Mouse (Mus musculus) heart, postnatal 36 days (tissue): ENCODE measurements around the gene Crim1. TPM values are rescaled to one million over a fixed set of nuclear protein-coding genes. Genes with fewer than 3 reads are reported as not detected.
A peak's percentile ranks its signal among the peaks of the same experiment; 100 is the strongest.

Source experiments
- DNase-seq, 2 experiments: peaks; one replicate each; pipeline ENCODE4 v3.0.0; 2021 to 2022
- intact Hi-C: fragments of 180-260 bp; cut with DNase I; formaldehyde crosslinking; loops from one replicate; pipeline ENCODE4 v1.15.1; 2025
- total RNA-seq, 2 experiments: library from RNA; stranded (reverse); gene quantifications; 2 replicates each; pipeline ENCODE4 v1.2.3; 2021

The Crim1 gene
- total RNA-seq, 2 experiments from 2014 or later: 50.7 to 64.8 TPM

GRCm38 (mm10) chr17:78207246-78207645, 7.2 kb downstream of the Crim1 start:
- intact Hi-C loops: no loop called here
- DNase-seq: no peak

GRCm38 (mm10) chr17:78208805-78209204, 8.8 kb downstream of the Crim1 start:
- no peak for DNase-seq
- intact Hi-C loops: no loop called here

GRCm38 (mm10) chr17:78209646-78210045, 9.6 kb downstream of the Crim1 start:
- intact Hi-C loops: no loop called here
- DNase-seq: no peak

- intact Hi-C loops: no loop called here
- DNase-seq: no peak
These were observed 11.8 kb downstream of the Crim1 start for GRCm38 (mm10) chr17:78211881-78212280.

GRCm38 (mm10) chr17:78213128-78213527, 13.1 kb downstream of the Crim1 start:
- no peak for DNase-seq
- intact Hi-C loops: no loop called here

GRCm38 (mm10) chr17:78216526-78216925, 16.5 kb downstream of the Crim1 start:
- DNase-seq: peak; percentile 40 to 41
- intact Hi-C loops: no loop called here

GRCm38 (mm10) chr17:78217406-78217805, 17.4 kb downstream of the Crim1 start:
- DNase-seq: no peak

GRCm38 (mm10) chr17:78218506-78219232, 18.6 kb downstream of the Crim1 start:
- DNase-seq: peak in 1 of 2 experiments; percentile 49
- intact Hi-C loops: no loop called here

More at GRCm38 (mm10) chr17:78217406-78217805, 17.4 kb downstream of the Crim1 start:
- intact Hi-C loops: no loop called here

GRCm38 (mm10) chr17:78221007-78221642, 21.1 kb downstream of the Crim1 start:
- DNase-seq: peak; percentile 55 to 61
- intact Hi-C loops: no loop called here

GRCm38 (mm10) chr17:78221860-78222259, 21.8 kb downstream of the Crim1 start:
- intact Hi-C loops: no loop called here
- DNase-seq: no peak

GRCm38 (mm10) chr17:78223988-78224387, 23.9 kb downstream of the Crim1 start:
- DNase-seq: no peak

GRCm38 (mm10) chr17:78225547-78225946, 25.5 kb downstream of the Crim1 start:
- intact Hi-C loops: no loop called here
- no peak for DNase-seq

More at GRCm38 (mm10) chr17:78223988-78224387, 23.9 kb downstream of the Crim1 start:
- intact Hi-C loops: no loop called here

- no peak for DNase-seq
- intact Hi-C loops: no loop called here
These were observed 27.2 kb downstream of the Crim1 start for GRCm38 (mm10) chr17:78227211-78227610.

- intact Hi-C loops: no loop called here
- DNase-seq: no peak
These were observed 31.5 kb downstream of the Crim1 start for GRCm38 (mm10) chr17:78231567-78231966.

- no peak for DNase-seq
- intact Hi-C loops: no loop called here
These were observed 32.7 kb downstream of the Crim1 start for GRCm38 (mm10) chr17:78232703-78233102.

GRCm38 (mm10) chr17:78233873-78234272, 33.8 kb downstream of the Crim1 start:
- DNase-seq: no peak
- intact Hi-C loops: no loop called here

GRCm38 (mm10) chr17:78236126-78236525, 36.1 kb downstream of the Crim1 start:
- intact Hi-C loops: no loop called here
- no peak for DNase-seq

GRCm38 (mm10) chr17:78237954-78238353, 37.9 kb downstream of the Crim1 start:
- intact Hi-C loops: no loop called here

GRCm38 (mm10) chr17:78240161-78240560, 40.1 kb downstream of the Crim1 start:
- no peak for DNase-seq
- intact Hi-C loops: no loop called here

More at GRCm38 (mm10) chr17:78237954-78238353, 37.9 kb downstream of the Crim1 start:
- no peak for DNase-seq

GRCm38 (mm10) chr17:78241238-78241637, 41.2 kb downstream of the Crim1 start:
- intact Hi-C loops: no loop called here
- DNase-seq: no peak

- DNase-seq: no peak
- intact Hi-C loops: loop anchor here (2.0 kb wide), 1 partner anchor 118 kb away; no protein-coding TSS in a partner anchor
These were observed 44.7 kb downstream of the Crim1 start for GRCm38 (mm10) chr17:78244752-78245151.

- intact Hi-C loops: loop anchor here (2.0 kb wide), 1 partner anchor 117 kb away; no protein-coding TSS in a partner anchor
- no peak for DNase-seq
These were observed 45.4 kb downstream of the Crim1 start for GRCm38 (mm10) chr17:78245444-78245843.
